Mouse (Mus musculus) heart, adult 2 months (tissue): ENCODE results near the gene Alkal2. TPM values are rescaled to one million over a fixed set of nuclear protein-coding genes. Genes with fewer than 3 reads are reported as not detected.
A peak's percentile ranks its signal among the peaks of the same experiment; 100 is the strongest.

Experiments used
- DNase-seq, 2 experiments: peaks; one replicate each; pipeline ENCODE4 v3.0.0; 2021
- H3K27ac ChIP-seq: fragments of 200-600 bp; 2 replicates; pipeline ENCODE4 v1.8.1; 2022
- H3K27me3 ChIP-seq: fragments of 200-500 bp; 2 replicates; pipeline ENCODE4 v1.6.1; 2012; ENCODE audit warnings: mild to moderate bottlenecking, low read length, inconsistent platforms, mixed read lengths; ENCODE audit not compliant: control insufficient read depth, insufficient read depth
- H3K36me3 ChIP-seq: fragments of 200-500 bp; 2 replicates; pipeline ENCODE4 v1.6.1; 2012; ENCODE audit warnings: low read length, inconsistent platforms; ENCODE audit not compliant: control insufficient read depth, insufficient read depth
- H3K4me1 ChIP-seq: fragments of 200-500 bp; 2 replicates; pipeline ENCODE4 v1.6.1; 2011; ENCODE audit warnings: low read length; ENCODE audit not compliant: control insufficient read depth, insufficient read depth
- H3K4me3 ChIP-seq: fragments of 200-600 bp; 2 replicates; pipeline ENCODE4 v1.8.1; 2022
- H3K79me2 ChIP-seq: fragments of 200-500 bp; replicated peaks from 2 replicates; pipeline ENCODE4 v1.6.1; 2012; ENCODE audit warnings: mild to moderate bottlenecking, inconsistent platforms, low read length, moderate library complexity, mixed read lengths; ENCODE audit not compliant: control insufficient read depth, insufficient read depth
- H3K9ac ChIP-seq: fragments of 200-500 bp; 2 replicates; pipeline ENCODE4 v1.6.1; 2012; ENCODE audit warnings: low read depth, mild to moderate bottlenecking, control low read depth, inconsistent platforms, low read length, mixed read lengths
- CTCF ChIP-seq: fragments of 200-600 bp; IDR thresholded peaks from 2 replicates; pipeline ENCODE4 v1.8.1; 2022; ENCODE audit warnings: antibody characterized with exemption, mild to moderate bottlenecking, moderate library complexity
- EP300 ChIP-seq: fragments of 200-500 bp; IDR thresholded peaks from 2 replicates; pipeline ENCODE4 v1.6.1; 2011; ENCODE audit warnings: low read depth, low read length, control low read depth; ENCODE audit not compliant: insufficient read depth
- POLR2A ChIP-seq: fragments of 200-500 bp; IDR thresholded peaks from 2 replicates; pipeline ENCODE4 v1.6.1; 2011; ENCODE audit warnings: mild to moderate bottlenecking, low read depth, low read length, control low read depth; ENCODE audit not compliant: insufficient read depth
- WGBS: fragments of 180-500 bp; shearing (Covaris S2); methylation state at CpG from one replicate; pipeline ENCODE4 v1.1.7; 2018; 5-methylcytosine and 5-hydroxymethylcytosine counted together
- intact Hi-C: fragments of 180-260 bp; cut with DNase I; formaldehyde crosslinking; loops from one replicate; pipeline ENCODE4 v1.15.1; 2025
- polyA plus RNA-seq: library from polyadenylated mRNA; depleted of rRNA; stranded (reverse); fragments of >200 nt; gene quantifications from 2 replicates; pipeline ENCODE4 v1.2.3, GENCODE M21; 2012
- total RNA-seq, 2 experiments: library from RNA; stranded (reverse); gene quantifications; 2 replicates each; pipeline ENCODE4 v1.2.3; 2021

Alkal2 gene
- total and polyA plus RNA-seq, 3 experiments, result 0.70 to 1.8 (median 0.73) TPM

DNA sequence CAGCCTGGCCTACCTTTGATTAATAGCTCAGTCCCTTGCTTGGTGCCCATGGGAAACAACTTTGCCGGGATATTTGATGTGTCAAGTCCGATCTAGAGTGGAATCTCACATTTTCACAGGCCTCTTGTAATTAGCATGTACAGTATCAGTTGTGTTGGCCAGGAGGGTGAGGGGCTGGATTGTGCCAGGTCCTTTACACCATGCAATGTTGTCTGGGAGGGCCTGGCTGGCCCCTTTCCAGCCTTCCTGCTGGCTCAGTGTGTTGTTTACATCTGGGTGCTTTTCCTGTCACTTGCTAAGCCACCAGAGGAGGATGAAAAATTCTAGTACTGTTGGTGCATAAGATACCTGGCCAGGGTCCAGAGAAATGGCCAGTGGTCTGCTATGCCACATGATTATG lies 19.8 kb upstream of the Alkal2 start:
- Histone ChIP-seq H3K27ac (no peak overlapping the region), H3K36me3 (no peaks in the 10 kb centered on the region), H3K4me1 (no peaks in the 10 kb centered on the region), H3K79me2 (no peaks in the 10 kb centered on the region), H3K9ac (no peak overlapping the region), H3K4me3 (no peak overlapping the region), H3K27me3 (no peaks in the 10 kb centered on the region)
- WGBS, result 57% methylated on average over 2 of the region's 2 CpGs
- TF ChIP-seq POLR2A (no peak), EP300 (no peak), CTCF (no peak)
- DNase-seq, result no peak
- intact Hi-C loops, result no loop called here

DNA sequence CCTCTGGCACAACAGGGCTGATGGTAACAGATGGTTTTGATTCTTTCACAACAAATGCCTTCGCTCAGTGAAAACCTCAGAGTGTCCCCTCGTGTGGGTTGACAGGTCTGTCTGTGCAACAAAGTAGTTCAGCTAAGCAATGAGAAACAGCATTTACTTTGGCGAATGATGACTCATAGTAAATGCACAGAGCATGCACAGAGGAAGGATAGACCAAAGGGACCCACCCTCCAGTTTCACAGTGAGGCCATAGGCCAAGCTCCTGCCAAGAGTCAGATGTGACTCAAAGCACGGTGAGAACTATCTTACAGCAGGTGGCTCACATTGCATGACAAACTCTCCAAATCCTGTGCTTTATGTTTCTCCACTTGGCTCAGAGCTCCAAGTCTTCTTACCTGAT lies 18.3 kb upstream of the Alkal2 start:
- WGBS, result 65% methylated on average over 4 of the region's 4 CpGs
- H3K79me2 ChIP-seq, result no peaks in the 10 kb centered on the region
- H3K9ac ChIP-seq, result no peak overlapping the region
- DNase-seq, result no peak
- H3K27ac ChIP-seq, result no peak overlapping the region
- TF ChIP-seq EP300, result no peak
- no peak overlapping the region for H3K4me3 ChIP-seq
- H3K4me1 ChIP-seq, result no peaks in the 10 kb centered on the region
- H3K27me3 ChIP-seq, result no peaks in the 10 kb centered on the region
- intact Hi-C loops, result no loop called here
- H3K36me3 ChIP-seq, result no peaks in the 10 kb centered on the region

DNA sequence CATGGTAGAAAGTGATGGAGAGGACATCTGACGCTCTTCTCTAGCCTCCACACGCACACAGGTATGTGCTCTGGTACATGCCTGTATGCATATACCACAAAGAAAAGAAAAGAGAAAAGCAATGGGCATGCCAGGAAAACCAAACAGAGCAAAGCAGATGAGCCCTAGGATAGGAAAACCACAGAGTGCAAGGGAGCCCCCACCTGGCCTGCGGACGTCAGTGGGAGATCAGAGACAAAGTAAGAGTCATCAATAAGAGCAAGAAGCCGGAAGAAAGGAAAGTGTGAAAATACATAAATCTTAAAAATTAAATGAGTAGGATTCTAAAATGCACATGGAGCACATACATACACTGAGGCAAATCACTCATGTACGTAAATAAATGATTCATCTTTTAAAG lies 4.7 kb upstream of the Alkal2 start:
- 66% methylated on average over 6 of the region's 6 CpGs for WGBS
- H3K27me3 ChIP-seq, result peaks cover 8% of the 10 kb centered on the region
- H3K4me3 ChIP-seq, result no peak overlapping the region
- no peaks in the 10 kb centered on the region for H3K36me3 ChIP-seq
- TF ChIP-seq EP300 (no peak), CTCF (peak; percentile 41), POLR2A (no peak)
- intact Hi-C loops, result no loop called here
- H3K4me1 ChIP-seq, result no peaks in the 10 kb centered on the region
- H3K79me2 ChIP-seq, result no peaks in the 10 kb centered on the region
- H3K27ac ChIP-seq, result no peak overlapping the region
- no peak overlapping the region for H3K9ac ChIP-seq
- no peak for DNase-seq

DNA sequence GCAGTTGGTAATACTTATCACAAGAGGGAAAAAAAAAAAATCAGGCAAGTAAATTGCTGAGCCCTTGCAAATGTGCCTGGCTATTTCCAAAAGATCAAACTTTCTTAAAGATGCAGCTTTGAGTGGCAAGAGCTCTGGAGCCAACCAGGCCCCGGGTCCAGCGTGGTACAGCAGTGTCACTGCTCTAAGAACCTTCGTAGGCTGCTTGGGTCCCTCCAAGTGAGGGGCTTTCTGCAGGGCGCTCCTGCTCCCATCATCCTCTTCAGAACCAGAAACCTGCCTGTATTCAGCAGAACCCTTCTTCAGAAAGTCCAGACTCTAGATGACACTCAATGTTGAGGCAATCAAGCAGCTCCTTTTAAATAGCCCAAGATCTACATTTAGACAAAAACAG lies 533 bp upstream of the Alkal2 start:
- Histone ChIP-seq H3K9ac (no peak overlapping the region), H3K4me3 (no peak overlapping the region), H3K4me1 (no peaks in the 10 kb centered on the region; the same call in 1 of the 2 replicates), H3K79me2 (no peaks in the 10 kb centered on the region), H3K36me3 (no peaks in the 10 kb centered on the region), H3K27me3 (peaks cover 14% of the 10 kb centered on the region), H3K27ac (no peak overlapping the region)
- DNase-seq, result no peak
- intact Hi-C loops, result no loop called here
- TF ChIP-seq CTCF (no peak), EP300 (no peak), POLR2A (no peak)
- WGBS, result 25% methylated on average over 4 of the region's 4 CpGs

DNA sequence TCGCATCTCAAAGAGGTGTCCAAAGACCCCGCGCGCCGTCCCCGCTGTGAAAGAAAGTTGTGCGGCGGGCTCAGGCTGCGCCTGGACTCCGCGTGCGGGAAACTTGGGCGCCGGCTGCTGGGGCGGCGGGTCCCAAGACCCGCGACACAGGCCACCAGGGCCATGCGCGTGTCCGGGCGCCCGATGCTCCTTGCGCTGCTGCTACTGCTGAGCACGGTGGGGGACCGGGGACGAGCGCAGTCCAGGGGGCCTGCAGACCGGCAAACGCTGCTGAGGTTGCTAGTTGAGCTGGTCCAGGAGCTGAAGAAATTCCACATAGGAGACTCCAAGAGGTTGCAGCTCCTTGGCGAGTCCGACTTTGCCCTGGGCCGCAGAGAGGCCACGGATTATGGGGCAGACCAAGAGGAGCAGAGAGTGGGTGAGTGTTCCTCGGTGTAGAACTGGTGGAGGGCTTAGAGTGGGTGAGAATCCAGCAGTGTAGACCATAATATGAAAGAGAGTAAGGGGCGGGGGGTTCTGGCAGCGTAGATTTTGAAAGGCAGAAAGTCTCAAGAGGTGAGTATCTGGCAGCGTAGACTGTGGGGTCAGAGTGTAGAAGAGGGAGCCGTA lies 604 bp downstream of the Alkal2 start:
- Histone ChIP-seq H3K4me1 (no peaks in the 10 kb centered on the region; the same call in 1 of the 2 replicates), H3K9ac (peak overlapping the region; percentile 16; the same call in 1 of the 2 replicates), H3K27ac (no peak overlapping the region), H3K79me2 (no peaks in the 10 kb centered on the region), H3K4me3 (peak overlapping the region; percentile 39), H3K27me3 (peaks cover 14% of the 10 kb centered on the region), H3K36me3 (no peaks in the 10 kb centered on the region)
- intact Hi-C loops, result no loop called here
- WGBS, result 8% methylated on average over 39 of the region's 39 CpGs
- TF ChIP-seq CTCF (no peak), POLR2A (no peak), EP300 (no peak)
- DNase-seq, result no peak

DNA sequence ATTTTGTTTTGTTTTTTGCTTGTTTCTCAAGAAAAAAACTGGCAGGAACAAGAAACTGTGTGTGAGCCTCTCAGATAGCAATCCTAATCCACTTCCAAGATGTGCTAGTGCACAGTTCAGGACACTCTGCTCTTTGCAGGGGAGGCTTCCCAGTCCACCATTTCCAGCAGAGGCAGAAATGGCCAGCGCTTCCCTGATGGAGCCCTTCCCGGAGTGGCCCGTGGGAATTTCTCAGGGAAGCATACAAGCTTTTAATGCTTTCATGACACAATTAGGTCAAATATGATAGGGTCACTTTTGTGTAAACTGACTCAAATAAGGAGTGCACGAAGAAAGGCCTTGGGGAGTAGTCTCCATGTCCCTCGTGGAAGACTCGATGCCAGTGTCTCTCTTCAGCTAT lies 1.8 kb downstream of the Alkal2 start:
- 63% methylated on average over 6 of the region's 6 CpGs for whole genome bisulfite sequencing
- TF ChIP-seq CTCF (no peak), EP300 (no peak), POLR2A (no peak)
- Histone ChIP-seq H3K36me3 (no peaks in the 10 kb centered on the region), H3K27me3 (peaks cover 14% of the 10 kb centered on the region), H3K27ac (no peak overlapping the region), H3K9ac (no peak overlapping the region), H3K79me2 (no peaks in the 10 kb centered on the region), H3K4me1 (no peaks in the 10 kb centered on the region; the same call in 1 of the 2 replicates), H3K4me3 (no peak overlapping the region)
- intact Hi-C loops, result no loop called here
- peak; percentile 49 to 62 for DNase-seq
